Mouse (Mus musculus): Measurements from ENCODE around the gene Akp3. TPM values are rescaled to one million over a fixed set of nuclear protein-coding genes. Genes with fewer than 3 reads are reported as not detected.

Akp3 gene
- not detected in 2 replicates for polyA plus RNA-seq (2014; fragmentation: Nextera tagmentation; extraction: Ambion mirVana)

GRCm38 (mm10) chr1:87124673-87125072 is at the start of gene Akp3:
Gene Akp3, plus strand, starts transcription at chr1:87124973.
- ATAC-seq (ENCODE audit: insufficient number of reproducible peaks, insufficient read depth, low FRiP score, low read depth): no peak
- H3K4me2 ChIP-seq (ENCODE audit: low read length): no peak within 1 kb of the TSS
- no peaks in the 10 kb centered on the region for H3K36me3 ChIP-seq (ENCODE audit: control insufficient read depth, insufficient read depth, low read length)
- no peak within 1 kb of the TSS for H3K27ac ChIP-seq (replicated peaks in 1 of 2; ENCODE audit: control insufficient read depth in 1 of 2, insufficient read depth in 1 of 2, low read depth in 2 of 2, low read length in 2 of 2)
- H3K9ac ChIP-seq (ENCODE audit: low read length): no peak within 1 kb of the TSS
- H3K4me3 ChIP-seq (ENCODE audit: control insufficient read depth in 1 of 2, insufficient read depth in 1 of 2, low read depth in 1 of 2, low read length in 2 of 2): no peak within 1 kb of the TSS
- 76% methylated on average over 6 of the region's 6 CpGs for WGBS
- no peaks in the 10 kb centered on the region for H3K9me3 ChIP-seq (ENCODE audit: control insufficient read depth, low read length)
- peaks cover 0 to 4% of the 10 kb centered on the region in 2 experiments; a peak in 1 of 4 replicates for H3K4me1 ChIP-seq (ENCODE audit: control insufficient read depth in 2 of 2, insufficient read depth in 2 of 2, low read length in 2 of 2)
- peaks cover 45% of the 10 kb centered on the region for H3K27me3 ChIP-seq (ENCODE audit: control insufficient read depth, insufficient read depth, low read length)

GRCm38 (mm10) chr1:87086196-87086595 is 38.6 kb upstream of the Akp3 start:
- H3K27me3 ChIP-seq (ENCODE audit: control insufficient read depth, insufficient read depth, low read length): no peaks in the 10 kb centered on the region
- no peak overlapping the region for H3K4me3 ChIP-seq (ENCODE audit: control insufficient read depth in 1 of 2, insufficient read depth in 1 of 2, low read depth in 1 of 2, low read length in 2 of 2)
- H3K9ac ChIP-seq (ENCODE audit: low read length): no peak overlapping the region
- no peak overlapping the region for H3K4me2 ChIP-seq (ENCODE audit: low read length)
- no peaks in the 10 kb centered on the region for H3K9me3 ChIP-seq (ENCODE audit: control insufficient read depth, low read length)
- no peaks in the 10 kb centered on the region for H3K36me3 ChIP-seq (ENCODE audit: control insufficient read depth, insufficient read depth, low read length)
- no peak for ATAC-seq (ENCODE audit: insufficient number of reproducible peaks, insufficient read depth, low FRiP score, low read depth)
- H3K4me1 ChIP-seq (ENCODE audit: control insufficient read depth in 2 of 2, insufficient read depth in 2 of 2, low read length in 2 of 2): no peaks in the 10 kb centered on the region
- 69% methylated on average over 4 of the region's 4 CpGs for WGBS
- H3K27ac ChIP-seq (replicated peaks in 1 of 2; ENCODE audit: control insufficient read depth in 1 of 2, insufficient read depth in 1 of 2, low read depth in 2 of 2, low read length in 2 of 2): no peak overlapping the region

DNA sequence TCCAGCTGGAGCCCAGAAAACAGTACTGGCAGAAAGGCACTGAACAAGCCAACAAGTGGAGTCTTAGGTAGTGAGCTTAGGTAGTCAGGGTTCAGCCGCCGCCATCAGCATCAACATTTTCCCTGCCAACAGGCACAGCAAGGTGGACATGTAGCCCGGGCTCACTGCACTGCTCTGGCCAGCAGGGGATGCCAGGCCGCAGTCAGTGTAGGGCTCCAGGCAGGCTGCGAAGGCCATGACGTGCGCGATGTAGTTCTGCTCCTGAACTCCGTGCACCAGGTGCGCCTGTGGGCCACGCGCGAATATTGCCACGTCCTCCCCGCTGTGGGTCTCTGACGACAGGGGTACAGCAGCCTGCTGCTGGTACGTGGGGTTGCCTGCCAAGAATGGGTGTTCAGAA is 37.8 kb upstream of the Akp3 start:
- Histone ChIP-seq H3K4me3 (ENCODE audit: control insufficient read depth in 1 of 2, insufficient read depth in 1 of 2, low read depth in 1 of 2, low read length in 2 of 2) (no peak overlapping the region), H3K27me3 (ENCODE audit: control insufficient read depth, insufficient read depth, low read length) (no peaks in the 10 kb centered on the region), H3K27ac (replicated peaks in 1 of 2; ENCODE audit: control insufficient read depth in 1 of 2, insufficient read depth in 1 of 2, low read depth in 2 of 2, low read length in 2 of 2) (no peak overlapping the region), H3K9me3 (ENCODE audit: control insufficient read depth, low read length) (no peaks in the 10 kb centered on the region), H3K4me2 (ENCODE audit: low read length) (no peak overlapping the region), H3K36me3 (ENCODE audit: control insufficient read depth, insufficient read depth, low read length) (no peaks in the 10 kb centered on the region), H3K4me1 (ENCODE audit: control insufficient read depth in 2 of 2, insufficient read depth in 2 of 2, low read length in 2 of 2) (no peaks in the 10 kb centered on the region), H3K9ac (ENCODE audit: low read length) (no peak overlapping the region)
- ATAC-seq (ENCODE audit: insufficient number of reproducible peaks, insufficient read depth, low FRiP score, low read depth): no peak
- 58% methylated on average over 17 of the region's 17 CpGs for WGBS

DNA sequence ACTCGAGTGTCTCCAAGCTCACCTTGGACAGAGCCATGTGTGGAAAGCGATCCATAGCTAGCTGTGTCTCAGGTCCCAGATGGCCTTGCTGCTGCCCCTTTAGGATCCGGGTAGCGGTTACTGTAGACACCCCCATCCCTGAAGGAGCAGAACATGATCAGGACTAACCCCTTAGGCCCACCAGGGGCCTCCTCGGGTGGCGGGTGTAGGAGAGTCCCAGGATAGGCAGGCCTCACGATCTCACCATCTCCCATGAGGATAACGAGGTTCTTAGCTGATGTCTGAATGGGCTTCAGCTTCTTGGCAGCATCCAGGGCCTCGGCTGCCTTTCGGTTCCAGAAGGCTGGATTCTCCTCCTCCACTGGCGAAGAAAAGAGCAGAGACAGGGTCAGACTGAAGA is 35.5 kb upstream of the Akp3 start:
- WGBS: 88% methylated on average over 11 of the region's 11 CpGs
- Histone ChIP-seq H3K4me1 (ENCODE audit: control insufficient read depth in 2 of 2, insufficient read depth in 2 of 2, low read length in 2 of 2) (no peaks in the 10 kb centered on the region), H3K9ac (ENCODE audit: low read length) (no peak overlapping the region), H3K4me2 (ENCODE audit: low read length) (no peak overlapping the region), H3K9me3 (ENCODE audit: control insufficient read depth, low read length) (no peaks in the 10 kb centered on the region), H3K4me3 (ENCODE audit: control insufficient read depth in 1 of 2, insufficient read depth in 1 of 2, low read depth in 1 of 2, low read length in 2 of 2) (no peak overlapping the region), H3K27me3 (ENCODE audit: control insufficient read depth, insufficient read depth, low read length) (no peaks in the 10 kb centered on the region), H3K27ac (replicated peaks in 1 of 2; ENCODE audit: control insufficient read depth in 1 of 2, insufficient read depth in 1 of 2, low read depth in 2 of 2, low read length in 2 of 2) (no peak overlapping the region), H3K36me3 (ENCODE audit: control insufficient read depth, insufficient read depth, low read length) (no peaks in the 10 kb centered on the region)
- no peak for ATAC-seq (ENCODE audit: insufficient number of reproducible peaks, insufficient read depth, low FRiP score, low read depth)

DNA sequence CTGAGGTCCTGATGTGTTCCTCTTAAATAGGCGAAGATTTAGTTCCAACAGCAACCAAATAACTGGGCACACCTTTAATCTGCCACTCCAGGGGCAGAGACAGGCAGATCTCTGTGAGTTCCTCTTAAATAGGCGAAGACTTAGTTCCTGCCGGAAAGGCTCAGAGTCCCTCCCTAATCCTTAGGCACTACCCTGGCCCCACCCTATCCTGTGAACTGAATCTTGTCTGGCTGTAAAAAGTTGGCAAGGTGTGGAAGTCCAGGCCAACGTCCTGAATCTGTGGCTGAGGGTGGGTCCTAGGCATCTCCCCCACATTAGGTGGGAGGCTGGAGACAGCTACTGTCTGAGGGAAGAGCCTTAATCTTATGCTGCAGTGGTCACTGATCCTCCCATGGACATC is 34.9 kb upstream of the Akp3 start, which contains the start of gene Alppl2:
Gene Alppl2, minus strand, starts transcription at position 101 of the 400 bp plus-strand sequence.
- no peak within 1 kb of the TSS for H3K9ac ChIP-seq (ENCODE audit: low read length)
- H3K36me3 ChIP-seq (ENCODE audit: control insufficient read depth, insufficient read depth, low read length): no peaks in the 10 kb centered on the region
- H3K4me1 ChIP-seq (ENCODE audit: control insufficient read depth in 2 of 2, insufficient read depth in 2 of 2, low read length in 2 of 2): no peaks in the 10 kb centered on the region
- H3K27ac ChIP-seq (replicated peaks in 1 of 2; ENCODE audit: control insufficient read depth in 1 of 2, insufficient read depth in 1 of 2, low read depth in 2 of 2, low read length in 2 of 2): no peak within 1 kb of the TSS
- no peak within 1 kb of the TSS for H3K4me3 ChIP-seq (ENCODE audit: control insufficient read depth in 1 of 2, insufficient read depth in 1 of 2, low read depth in 1 of 2, low read length in 2 of 2)
- ATAC-seq (ENCODE audit: insufficient number of reproducible peaks, insufficient read depth, low FRiP score, low read depth): no peak
- H3K4me2 ChIP-seq (ENCODE audit: low read length): no peak within 1 kb of the TSS
- no peaks in the 10 kb centered on the region for H3K9me3 ChIP-seq (ENCODE audit: control insufficient read depth, low read length)
- H3K27me3 ChIP-seq (ENCODE audit: control insufficient read depth, insufficient read depth, low read length): no peaks in the 10 kb centered on the region
- 68% methylated on average over 4 of the region's 4 CpGs for WGBS

DNA sequence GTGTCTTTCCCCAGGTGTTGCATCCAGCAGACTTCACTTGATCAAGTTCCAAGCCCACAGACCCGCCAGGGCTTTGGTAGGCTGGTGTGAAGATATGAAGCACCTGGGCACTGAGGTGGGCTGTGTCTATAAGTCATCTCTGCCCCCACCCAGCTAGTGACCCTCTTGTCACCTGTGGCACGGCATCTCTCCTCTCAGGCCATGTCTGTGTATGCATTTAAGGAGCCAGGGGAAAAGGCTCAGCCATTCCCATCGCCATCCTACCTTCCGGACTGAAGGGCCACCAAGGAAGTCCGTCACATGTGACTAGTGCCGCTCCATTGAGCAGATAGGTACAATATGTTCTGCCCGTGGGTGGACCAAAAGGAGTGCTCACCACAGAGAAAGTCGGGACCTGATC is 29.1 kb upstream of the Akp3 start:
- 78% methylated on average over 8 of the region's 8 CpGs for WGBS
- H3K4me2 ChIP-seq (ENCODE audit: low read length): no peak overlapping the region
- ATAC-seq (ENCODE audit: insufficient number of reproducible peaks, insufficient read depth, low FRiP score, low read depth): no peak
- no peaks in the 10 kb centered on the region for H3K27me3 ChIP-seq (ENCODE audit: control insufficient read depth, insufficient read depth, low read length)
- H3K36me3 ChIP-seq (ENCODE audit: control insufficient read depth, insufficient read depth, low read length): no peaks in the 10 kb centered on the region
- H3K4me1 ChIP-seq (ENCODE audit: control insufficient read depth in 2 of 2, insufficient read depth in 2 of 2, low read length in 2 of 2): peaks cover 0 to 5% of the 10 kb centered on the region in 2 experiments; a peak in 1 of 4 replicates
- no peak overlapping the region for H3K9ac ChIP-seq (ENCODE audit: low read length)
- H3K9me3 ChIP-seq (ENCODE audit: control insufficient read depth, low read length): no peaks in the 10 kb centered on the region
- no peak overlapping the region for H3K4me3 ChIP-seq (ENCODE audit: control insufficient read depth in 1 of 2, insufficient read depth in 1 of 2, low read depth in 1 of 2, low read length in 2 of 2)
- no peak overlapping the region for H3K27ac ChIP-seq (replicated peaks in 1 of 2; ENCODE audit: control insufficient read depth in 1 of 2, insufficient read depth in 1 of 2, low read depth in 2 of 2, low read length in 2 of 2)

GRCm38 (mm10) chr1:87098358-87098975 is 26.3 kb upstream of the Akp3 start:
- WGBS: 15% methylated on average over 30 of the region's 30 CpGs
- Histone ChIP-seq H3K9ac (ENCODE audit: low read length) (no peak overlapping the region; the same call in 1 of the 2 replicates), H3K27me3 (ENCODE audit: control insufficient read depth, insufficient read depth, low read length) (0 out of 2 replicates have a peak, but pooled peaks cover 4% of the 10 kb centered on the region), H3K36me3 (ENCODE audit: control insufficient read depth, insufficient read depth, low read length) (no peaks in the 10 kb centered on the region), H3K4me1 (ENCODE audit: control insufficient read depth in 2 of 2, insufficient read depth in 2 of 2, low read length in 2 of 2) (peaks cover 0 to 5% of the 10 kb centered on the region in 2 experiments; a peak in 1 of 4 replicates), H3K4me2 (ENCODE audit: low read length) (peak overlapping the region; percentile 47), H3K4me3 (ENCODE audit: control insufficient read depth in 1 of 2, insufficient read depth in 1 of 2, low read depth in 1 of 2, low read length in 2 of 2) (no peak overlapping the region), H3K27ac (replicated peaks in 1 of 2; ENCODE audit: control insufficient read depth in 1 of 2, insufficient read depth in 1 of 2, low read depth in 2 of 2, low read length in 2 of 2) (no peak overlapping the region), H3K9me3 (ENCODE audit: control insufficient read depth, low read length) (no peaks in the 10 kb centered on the region)
- ATAC-seq (ENCODE audit: insufficient number of reproducible peaks, insufficient read depth, low FRiP score, low read depth): peak; percentile 52; the same call in 1 of the 2 replicates

GRCm38 (mm10) chr1:87101411-87101810 is 23.4 kb upstream of the Akp3 start, which contains the start of gene Alpi:
Gene Alpi, minus strand, starts transcription at chr1:87101606.
- Histone ChIP-seq H3K9ac (ENCODE audit: low read length) (no peak within 1 kb of the TSS), H3K27me3 (ENCODE audit: control insufficient read depth, insufficient read depth, low read length) (0 out of 2 replicates have a peak, but pooled peaks cover 4% of the 10 kb centered on the region), H3K9me3 (ENCODE audit: control insufficient read depth, low read length) (no peaks in the 10 kb centered on the region), H3K4me2 (ENCODE audit: low read length) (no peak within 1 kb of the TSS), H3K4me1 (ENCODE audit: control insufficient read depth in 2 of 2, insufficient read depth in 2 of 2, low read length in 2 of 2) (peaks cover 0 to 2% of the 10 kb centered on the region in 2 experiments; a peak in 1 of 4 replicates), H3K36me3 (ENCODE audit: control insufficient read depth, insufficient read depth, low read length) (no peaks in the 10 kb centered on the region), H3K27ac (replicated peaks in 1 of 2; ENCODE audit: control insufficient read depth in 1 of 2, insufficient read depth in 1 of 2, low read depth in 2 of 2, low read length in 2 of 2) (no peak within 1 kb of the TSS), H3K4me3 (ENCODE audit: control insufficient read depth in 1 of 2, insufficient read depth in 1 of 2, low read depth in 1 of 2, low read length in 2 of 2) (no peak within 1 kb of the TSS)
- WGBS: 87% methylated on average over 1 of the region's 1 CpGs
- ATAC-seq (ENCODE audit: insufficient number of reproducible peaks, insufficient read depth, low FRiP score, low read depth): no peak
